9 mouse cellular contexts compared by ENCODE assay signal in genomic region chr10:113105771-113106430, GRCm38 (mm10).
DNase-seq lines count a peak whose midpoint lies in the region; ATAC-seq and TF ChIP-seq lines count a peak whose summit lies in the region.
"Had no signal": no experiment of that assay in that cellular context is flagged by ENCODE, and none has a peak within 500 bp of the region (broad histone marks: within the 10 kb centered on the region; RNA-seq: fewer than 3 reads in every experiment).

No protein-coding gene starts in this region.

- H3K9ac ChIP-seq in limb, embryonic 14.5 days (ENCODE audit: low read depth, low read length, severe bottlenecking): no peak overlapping the region
- no peak overlapping the region for H3K9ac ChIP-seq in intestine, embryonic 15.5 days
- H3K9ac ChIP-seq in liver, embryonic 11.5 days (ENCODE audit: low read depth, low read length): no peak overlapping the region

- H3K27me3 ChIP-seq in limb, embryonic 14.5 days (ENCODE audit: control insufficient read depth, insufficient read depth, low read length): no peaks in the 10 kb centered on the region
- no peaks in the 10 kb centered on the region for H3K27me3 ChIP-seq in limb, embryonic 10.5 days (ENCODE audit: low read depth, poor library complexity, severe bottlenecking)
- peaks cover 10% of the 10 kb centered on the region for H3K27me3 ChIP-seq in Patski
- H3K27me3 ChIP-seq in intestine, embryonic 15.5 days (replicated peaks): no peaks in the 10 kb centered on the region
- H3K27me3 ChIP-seq in liver, embryonic 11.5 days (replicated peaks; ENCODE audit: control insufficient read depth, insufficient read depth, low read length): no peaks in the 10 kb centered on the region

- no peak overlapping the region for H3K27ac ChIP-seq in limb, embryonic 14.5 days (replicated peaks; ENCODE audit: low read depth, low read length)
- no peak overlapping the region for H3K27ac ChIP-seq in limb, embryonic 10.5 days
- no peak overlapping the region for H3K27ac ChIP-seq in intestine, embryonic 15.5 days
- H3K27ac ChIP-seq in liver, embryonic 11.5 days (ENCODE audit: low read depth, low read length): no peak overlapping the region
- H3K27ac ChIP-seq: heart, adult 2 months had no signal

- no peaks in the 10 kb centered on the region for H3K4me1 ChIP-seq in limb, embryonic 14.5 days (ENCODE audit: control insufficient read depth, insufficient read depth, low read length)
- no peaks in the 10 kb centered on the region for H3K4me1 ChIP-seq in limb, embryonic 10.5 days
- H3K4me1 ChIP-seq in intestine, embryonic 15.5 days (replicated peaks): no peaks in the 10 kb centered on the region
- H3K4me1 ChIP-seq in liver, embryonic 11.5 days (replicated peaks; ENCODE audit: control insufficient read depth, insufficient read depth, low read length): no peaks in the 10 kb centered on the region

- in situ Hi-C loops in Patski (cut with MboI; ENCODE audit: low pct_unique_long_range_greater_than_20kb): no loop called here

- POLR2A ChIA-PET in Patski (lab: Charles Lee): no interaction called here

- H3K36me3 ChIP-seq in limb, embryonic 14.5 days (ENCODE audit: control insufficient read depth, insufficient read depth, low read length): no peaks in the 10 kb centered on the region
- no peaks in the 10 kb centered on the region for H3K36me3 ChIP-seq in limb, embryonic 10.5 days
- no peaks in the 10 kb centered on the region for H3K36me3 ChIP-seq in intestine, embryonic 15.5 days
- no peaks in the 10 kb centered on the region for H3K36me3 ChIP-seq in liver, embryonic 11.5 days (ENCODE audit: control insufficient read depth, insufficient read depth, low read length)

- no peaks in the 10 kb centered on the region for H3K9me3 ChIP-seq in limb, embryonic 14.5 days (ENCODE audit: control insufficient read depth, low read length)
- H3K9me3 ChIP-seq in limb, embryonic 10.5 days (replicated peaks): no peaks in the 10 kb centered on the region
- H3K9me3 ChIP-seq in intestine, embryonic 15.5 days: no peaks in the 10 kb centered on the region
- no peaks in the 10 kb centered on the region for H3K9me3 ChIP-seq in liver, embryonic 11.5 days (ENCODE audit: control insufficient read depth, low read length)

- H3K4me2 ChIP-seq in limb, embryonic 14.5 days (replicated peaks; ENCODE audit: low read depth, low read length, severe bottlenecking): no peak overlapping the region
- no peak overlapping the region for H3K4me2 ChIP-seq in intestine, embryonic 15.5 days (replicated peaks)
- H3K4me2 ChIP-seq in liver, embryonic 11.5 days: no peak overlapping the region

- peak; percentile 4 for DNase-seq in limb, embryonic 14.5 days (ENCODE audit: low spot score)
- no peak for DNase-seq in limb, embryonic 10.5 days (ENCODE audit: low spot score)
- no peak for DNase-seq in Patski (ENCODE audit: low read depth, low spot score)
- DNase-seq in embryo, embryonic 9.5 days (ENCODE audit: extremely low spot score): peak; percentile 3
- peak; percentile 1 to 14 for DNase-seq in left cerebral cortex, adult 9 months (ENCODE audit: low spot score in 2 of 2)
- no peak for DNase-seq in adrenal gland, postnatal 36 days
- DNase-seq in liver, embryonic 11.5 days (ENCODE audit: low spot score): no peak
- DNase-seq: heart, adult 2 months had no signal

- peak; percentile 27 for TF ChIP-seq CTCF in Patski (IDR thresholded peaks at IDR 0.05)

- CTCF ChIA-PET in Patski (lab: Charles Lee): no interaction called here

- WGBS in limb, embryonic 14.5 days: 35% methylated on average over 1 of the region's 1 CpGs
- WGBS in limb, embryonic 10.5 days: 43% methylated on average over 1 of the region's 1 CpGs
- whole genome bisulfite sequencing in intestine, embryonic 15.5 days: 32% methylated on average over 1 of the region's 1 CpGs
- 30% methylated on average over 1 of the region's 1 CpGs for WGBS in liver, embryonic 11.5 days

- no peak for TF ChIP-seq POLR2A in limb, embryonic 14.5 days (IDR thresholded peaks at IDR 0.05; ENCODE audit: borderline replicate concordance, extremely low read depth, insufficient read depth, insufficient read length)

- H3K4me3 ChIP-seq in limb, embryonic 14.5 days (replicated peaks; ENCODE audit: low read length): no peak overlapping the region
- H3K4me3 ChIP-seq in limb, embryonic 10.5 days: no peak overlapping the region
- no peak overlapping the region for H3K4me3 ChIP-seq in intestine, embryonic 15.5 days (replicated peaks)
- no peak overlapping the region for H3K4me3 ChIP-seq in liver, embryonic 11.5 days (ENCODE audit: low read depth, low read length)
- H3K4me3 ChIP-seq: heart, adult 2 months had no signal

- ATAC-seq in limb, embryonic 14.5 days (ENCODE audit: low FRiP score, low read depth): no peak
- ATAC-seq in Patski: no peak
- ATAC-seq in intestine, embryonic 15.5 days: no peak
- ATAC-seq in liver, embryonic 11.5 days (replicated peaks; ENCODE audit: low FRiP score): no peak

Comparison
In these comparisons a context has a peak if more than half of its experiments do, and no peak if none do; other contexts are left out.
1. DNase-seq: peak in limb, embryonic 14.5 days (single experiment), embryo, embryonic 9.5 days (single experiment) and left cerebral cortex, adult 9 months (2 of 2); none in limb, embryonic 10.5 days (single experiment), Patski (single experiment), adrenal gland, postnatal 36 days (0 of 2) and liver, embryonic 11.5 days (single experiment).